Mouse (Mus musculus) thymus, postnatal 4 days (tissue): ENCODE measurements around the gene Hbs1l.

ENCODE experiments used
- DNase-seq: peaks from one replicate; pipeline ENCODE4 v3.0.0; 2021

Gene Hbs1l

GRCm38 (mm10) chr10:21313732-21314131 lies 18.0 kb downstream of the Hbs1l start:
- no peak for DNase-seq

GRCm38 (mm10) chr10:21316123-21316522 lies 20.3 kb downstream of the Hbs1l start:
- no peak for DNase-seq

- DNase-seq, result no peak
Observed at GRCm38 (mm10) chr10:21318250-21318649, 22.5 kb downstream of the Hbs1l start.

- DNase-seq, result no peak
Observed at GRCm38 (mm10) chr10:21318996-21319395, 23.2 kb downstream of the Hbs1l start.

- DNase-seq, result no peak
Observed at GRCm38 (mm10) chr10:21320601-21321000, 24.8 kb downstream of the Hbs1l start.

- DNase-seq, result no peak
Observed at GRCm38 (mm10) chr10:21326352-21326751, 30.6 kb downstream of the Hbs1l start.

GRCm38 (mm10) chr10:21327605-21328135 lies 31.9 kb downstream of the Hbs1l start:
- DNase-seq, result no peak

- no peak for DNase-seq
Observed at GRCm38 (mm10) chr10:21334349-21335105, 38.7 kb downstream of the Hbs1l start.

- DNase-seq, result no peak
Observed at GRCm38 (mm10) chr10:21335534-21335933, 39.8 kb downstream of the Hbs1l start.

- DNase-seq, result peak; percentile 81
Observed at GRCm38 (mm10) chr10:21337191-21337590, 41.4 kb downstream of the Hbs1l start.

GRCm38 (mm10) chr10:21341706-21342105 lies 45.9 kb downstream of the Hbs1l start:
- DNase-seq, result no peak

- no peak for DNase-seq
Observed at GRCm38 (mm10) chr10:21342331-21343005, 46.7 kb downstream of the Hbs1l start.

- no peak for DNase-seq
Observed at GRCm38 (mm10) chr10:21347332-21347731, 51.6 kb downstream of the Hbs1l start.

GRCm38 (mm10) chr10:21349449-21349848 lies 53.7 kb downstream of the Hbs1l start:
- no peak for DNase-seq

GRCm38 (mm10) chr10:21349946-21350345 lies 54.2 kb downstream of the Hbs1l start:
- DNase-seq, result no peak

- no peak for DNase-seq
Observed at GRCm38 (mm10) chr10:21350531-21351515, 55.0 kb downstream of the Hbs1l start.

- DNase-seq, result no peak
Observed at GRCm38 (mm10) chr10:21351766-21352165, 56.0 kb downstream of the Hbs1l start.

- DNase-seq, result no peak
Observed at GRCm38 (mm10) chr10:21353890-21354289, 58.1 kb downstream of the Hbs1l start.

- no peak for DNase-seq
Observed at GRCm38 (mm10) chr10:21354506-21354905, 58.7 kb downstream of the Hbs1l start.

GRCm38 (mm10) chr10:21357986-21358385 lies 62.2 kb downstream of the Hbs1l start:
- no peak for DNase-seq

GRCm38 (mm10) chr10:21359086-21359485 lies 63.3 kb downstream of the Hbs1l start:
- DNase-seq, result no peak

- no peak for DNase-seq
Observed at GRCm38 (mm10) chr10:21361871-21362270, 66.1 kb downstream of the Hbs1l start.

GRCm38 (mm10) chr10:21363297-21363696 lies 67.5 kb downstream of the Hbs1l start:
- no peak for DNase-seq
